Mouse (Mus musculus): ENCODE measurements around the gene Pfdn2. TPM values are rescaled to one million over a fixed set of nuclear protein-coding genes. Genes with fewer than 3 reads are reported as not detected.

Gene Pfdn2
- total RNA-seq, 2 experiments from 2014 or later: 97.9 to 112 TPM

DNA sequence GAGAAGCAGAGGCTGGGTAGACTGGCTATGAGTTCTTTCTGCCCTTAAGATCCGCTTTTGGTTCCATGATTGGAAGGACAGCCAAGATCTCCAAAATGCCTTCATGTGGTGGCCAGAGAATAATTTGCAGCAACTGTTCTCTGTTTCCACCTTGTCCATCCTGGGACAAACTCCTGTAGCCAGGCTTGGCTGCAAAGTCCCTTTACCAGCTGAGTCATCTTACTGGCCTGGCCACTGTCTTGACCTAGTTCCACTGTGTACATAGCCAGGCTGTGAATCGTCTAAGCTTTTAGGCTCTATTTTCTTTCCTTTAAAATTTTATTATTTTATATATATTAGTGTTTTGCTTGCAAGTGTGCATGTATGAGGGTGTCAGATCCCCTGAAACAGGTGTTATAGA, 3.7 kb downstream of the Pfdn2 start:
- DNase-seq (ENCODE audit: low spot score in 2 of 2): no peak

DNA sequence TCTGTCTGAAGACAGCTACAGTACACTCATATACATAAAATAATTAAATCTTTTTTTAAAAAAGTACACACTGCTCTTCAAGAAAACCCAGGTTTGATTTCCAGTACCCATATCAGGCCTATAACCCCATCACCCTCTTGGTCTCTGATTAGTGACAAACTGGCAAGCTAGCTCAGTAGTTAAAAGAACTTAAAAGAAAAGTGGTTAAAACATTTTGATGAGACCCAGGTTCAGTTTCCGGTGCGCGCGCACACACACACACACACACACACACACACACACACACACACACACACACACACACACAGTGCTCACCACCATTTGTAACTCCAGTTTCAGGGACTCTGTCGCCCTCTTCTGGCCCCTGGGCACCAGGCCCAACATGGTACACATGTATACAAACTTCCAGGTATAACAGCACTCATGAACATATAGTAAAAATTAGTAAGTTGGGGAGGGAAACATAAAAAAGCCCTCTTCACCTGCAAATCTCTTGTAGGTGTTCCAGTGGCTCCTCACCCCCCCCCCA, 10.4 kb downstream of the Pfdn2 start:
- no peak for DNase-seq (ENCODE audit: low spot score in 2 of 2)

DNA sequence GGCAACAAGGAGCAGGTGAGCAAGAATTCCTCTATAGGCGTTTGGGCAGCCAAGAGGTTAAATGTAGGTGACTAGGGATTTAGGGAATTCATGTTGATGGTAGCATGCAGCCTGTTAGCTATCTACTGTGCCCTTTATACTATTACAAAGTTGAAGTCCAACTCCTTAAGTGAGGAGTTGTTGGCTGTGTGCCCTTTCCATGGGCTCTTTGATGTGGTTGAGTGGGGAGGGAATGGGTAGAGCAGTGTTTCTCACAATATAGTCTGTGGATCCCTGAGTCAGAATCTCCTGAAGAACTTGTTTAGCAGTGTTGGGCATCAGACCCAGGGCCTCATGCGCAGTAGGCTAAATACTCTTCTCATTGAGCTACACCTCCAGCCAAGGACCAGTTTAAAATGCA, 11.3 kb downstream of the Pfdn2 start:
- no peak for DNase-seq (ENCODE audit: low spot score in 2 of 2)

DNA sequence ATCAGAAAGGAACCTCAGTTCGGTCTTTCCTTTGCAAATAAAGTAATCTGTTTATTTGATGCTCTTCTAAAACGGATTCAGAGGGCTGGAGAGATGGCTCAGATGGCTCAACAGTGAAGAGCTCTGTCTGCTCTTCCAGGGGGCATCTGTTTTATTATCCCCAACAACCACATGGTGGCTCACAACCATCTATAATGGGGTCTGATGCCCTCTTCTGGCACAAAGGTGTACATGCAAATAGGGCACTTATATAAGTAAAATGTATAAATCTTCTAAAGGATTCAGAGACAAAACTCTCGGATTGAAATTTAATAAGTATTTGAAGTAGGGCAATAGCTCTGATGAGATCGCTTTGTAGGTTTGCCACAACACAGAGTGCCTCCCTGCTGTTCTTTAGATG, 13.0 kb downstream of the Pfdn2 start:
- DNase-seq (ENCODE audit: low spot score in 2 of 2): no peak

DNA sequence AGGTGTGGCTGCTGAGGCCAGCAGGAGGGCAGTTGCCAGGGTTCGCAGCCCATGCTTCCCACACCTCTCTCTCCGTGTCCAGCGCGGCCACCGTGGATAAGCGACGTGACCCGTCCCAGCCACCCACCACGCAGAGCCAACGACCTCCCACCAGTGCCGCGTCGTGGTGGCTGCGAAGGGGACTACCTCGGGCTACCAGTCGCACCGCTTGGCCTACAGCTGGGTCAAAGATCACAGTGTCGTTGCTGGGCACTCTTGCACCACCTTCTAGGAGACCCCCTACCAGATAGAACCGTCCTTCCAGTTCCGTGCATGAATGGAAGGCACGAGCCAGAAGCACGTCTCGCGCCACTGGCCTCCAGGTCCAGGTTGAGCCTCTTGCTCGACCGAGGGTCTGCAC, 14.8 kb downstream of the Pfdn2 start:
- DNase-seq (ENCODE audit: low spot score in 2 of 2): no peak

DNA sequence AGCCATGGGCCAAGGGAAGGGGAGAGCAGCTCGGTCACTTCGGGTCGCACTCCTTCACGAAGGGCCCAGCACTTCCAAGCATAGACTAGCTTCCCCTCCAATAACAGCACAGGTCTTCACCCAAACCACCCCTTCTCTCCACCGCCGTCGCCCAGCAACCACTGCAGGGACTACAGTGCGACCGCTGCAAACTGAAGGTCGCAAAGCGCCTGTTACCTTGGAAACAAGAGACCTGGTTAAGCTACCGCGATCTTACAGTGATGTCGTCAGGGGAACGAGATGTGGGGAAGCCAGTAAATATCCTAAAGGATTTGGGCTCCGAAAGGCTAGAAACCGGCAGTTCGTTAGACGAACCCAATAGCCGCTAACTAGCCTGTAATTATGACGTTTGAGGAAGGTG, 15.2 kb downstream of the Pfdn2 start, which contains the start of gene Klhdc9:
Gene Klhdc9 (minus strand): TSS at position 143 of the 400 bp plus-strand sequence.
- DNase-seq (ENCODE audit: low spot score in 2 of 2): peak; percentile 68 to 87

DNA sequence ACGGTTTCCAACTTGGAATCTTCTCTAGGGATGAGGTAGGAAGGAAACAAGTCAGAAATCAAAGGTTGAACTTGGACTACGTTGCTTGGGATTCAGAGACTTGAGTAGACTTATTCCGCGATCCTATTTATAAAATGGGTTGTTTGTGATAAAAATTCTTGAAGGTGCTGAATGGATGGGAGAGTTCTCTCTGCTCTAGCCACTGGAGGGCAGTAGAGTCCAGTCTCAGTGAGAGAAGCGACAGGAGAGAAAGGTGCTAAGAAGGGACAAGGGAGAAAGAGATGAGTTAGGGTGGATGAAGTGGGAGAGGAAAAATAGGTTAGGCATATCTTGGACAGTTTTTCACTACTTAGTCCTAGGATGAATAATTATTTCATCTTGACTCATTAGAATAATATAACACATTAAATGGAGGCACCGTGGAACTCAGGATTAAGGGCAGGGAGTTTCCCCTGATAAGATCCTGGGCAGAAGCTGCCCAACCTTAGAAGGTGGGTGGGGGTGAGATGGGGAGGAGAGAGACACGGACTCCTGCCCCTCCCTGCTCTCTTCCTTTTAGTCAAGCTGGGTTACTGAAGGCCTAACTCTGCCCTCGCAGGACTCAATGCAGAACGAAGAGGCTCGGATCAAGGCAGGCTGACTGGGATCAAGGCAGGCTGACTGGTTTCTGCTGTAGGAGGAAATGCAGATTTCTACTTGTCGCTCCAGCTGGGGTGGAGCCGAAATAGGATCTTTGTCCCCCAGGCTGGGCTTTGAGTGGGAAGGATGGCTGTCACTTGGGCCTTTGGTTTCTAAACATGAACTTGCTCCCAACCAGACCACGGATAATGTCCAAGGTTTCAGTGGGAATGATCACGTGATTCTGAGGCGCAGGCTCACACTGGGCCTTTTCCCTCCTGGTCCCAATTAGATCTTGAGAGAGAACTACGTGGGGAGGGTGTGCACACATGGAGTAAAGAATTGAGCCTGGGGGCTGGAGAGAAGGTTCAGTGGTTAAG, 15.9 kb downstream of the Pfdn2 start:
- peak in 1 of 2 experiments; percentile 68 for DNase-seq (ENCODE audit: low spot score in 2 of 2)

DNA sequence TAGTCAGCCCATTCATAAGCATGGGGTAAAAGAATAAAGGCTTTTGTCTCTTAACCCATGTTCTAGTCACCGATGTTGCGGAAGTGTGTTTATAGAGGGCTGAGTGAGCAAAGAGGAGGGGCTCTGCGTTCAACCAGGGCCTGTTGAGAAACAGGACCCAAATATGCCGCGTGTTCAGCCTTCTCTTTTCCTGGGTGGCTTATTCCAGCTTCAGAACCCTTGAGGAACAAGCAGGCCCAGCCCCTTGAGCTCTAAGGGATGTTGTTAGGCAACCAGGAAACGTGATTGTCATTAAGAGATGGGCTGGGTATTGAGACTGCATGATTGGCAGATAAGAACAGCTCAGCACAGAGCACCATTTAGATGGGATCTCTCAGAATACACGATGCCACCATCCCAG, 20.5 kb downstream of the Pfdn2 start:
- DNase-seq (ENCODE audit: low spot score in 2 of 2): no peak

DNA sequence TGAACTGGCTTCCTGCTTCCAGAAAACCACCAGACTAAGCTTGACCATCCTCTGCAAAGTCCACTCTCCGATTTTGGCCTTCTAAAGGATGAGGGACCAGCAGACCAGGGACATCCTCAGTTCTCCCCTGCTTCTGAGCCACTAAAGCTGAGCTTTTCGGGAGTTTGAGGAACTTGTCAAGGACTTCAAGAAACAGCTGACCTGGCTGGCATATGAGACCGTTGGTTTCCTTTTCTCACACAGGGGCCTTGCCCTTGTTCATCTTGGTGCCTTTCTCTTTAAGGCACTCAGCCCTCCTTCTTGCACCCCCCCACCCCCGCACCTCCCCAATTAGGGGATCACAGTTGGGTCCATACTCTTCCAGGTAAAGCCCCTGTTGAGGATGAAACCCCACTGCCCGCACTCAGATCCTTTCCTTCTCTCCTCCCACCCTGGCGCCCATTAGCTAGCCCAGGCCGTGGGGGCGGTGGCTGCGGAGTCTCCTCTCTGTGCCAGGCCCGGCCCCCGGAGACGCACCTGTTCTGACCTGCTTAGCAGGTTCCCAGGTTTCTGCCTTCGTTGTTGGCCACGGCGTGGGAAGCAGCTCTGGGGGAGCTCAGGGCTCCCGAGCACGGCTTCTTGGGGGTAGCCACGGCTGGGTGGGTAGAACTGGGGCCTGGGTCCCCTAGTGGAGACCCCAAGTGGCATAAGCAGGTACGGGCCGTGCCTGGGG, 24.5 kb downstream of the Pfdn2 start, which contains the start of gene Nectin4:
Gene Nectin4 (plus strand): TSS at position 255 of the 712 bp plus-strand sequence.
- DNase-seq (ENCODE audit: low spot score in 2 of 2): no peak

DNA sequence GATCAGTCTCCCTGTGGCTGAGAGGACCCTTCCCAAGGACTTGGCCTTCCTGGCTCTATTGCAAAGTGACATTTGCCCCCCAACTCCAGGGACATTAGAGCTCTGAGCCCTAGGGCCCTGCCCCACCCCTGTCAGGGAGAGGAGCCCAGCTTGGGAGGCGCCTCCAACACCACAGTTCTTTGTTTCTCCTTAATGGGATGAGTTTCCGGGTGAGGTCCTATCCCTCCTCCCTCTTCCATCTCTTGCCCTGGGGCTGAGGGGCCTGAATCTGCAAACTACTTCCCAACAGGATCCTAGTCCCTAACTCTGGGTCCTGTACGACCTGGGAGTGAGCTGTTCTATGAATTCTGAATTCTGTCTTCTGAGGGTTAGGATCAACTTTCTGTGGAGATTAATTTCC, 27.4 kb downstream of the Pfdn2 start:
- no peak for DNase-seq (ENCODE audit: low spot score in 2 of 2)

DNA sequence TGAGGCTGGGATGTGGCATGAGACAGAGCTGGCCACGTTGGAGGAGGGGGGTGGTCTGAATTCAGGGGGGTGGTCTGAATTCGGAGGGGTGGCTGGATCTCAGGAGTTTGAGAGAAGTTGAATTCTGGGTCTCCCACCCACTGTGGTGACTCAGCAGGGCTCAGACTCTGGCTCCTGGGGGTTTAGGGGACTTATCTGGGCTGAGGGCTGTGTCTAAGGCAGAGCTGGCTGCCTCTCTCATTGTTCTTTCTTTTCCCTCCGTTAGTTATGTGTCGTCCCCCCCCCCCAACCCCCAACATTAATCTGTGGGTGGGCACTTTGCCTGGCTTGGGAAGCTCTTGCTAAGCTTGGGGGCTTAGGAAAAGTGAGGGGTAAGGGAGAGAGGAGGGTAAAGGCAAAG, 28.5 kb downstream of the Pfdn2 start:
- DNase-seq (ENCODE audit: low spot score in 2 of 2): no peak

DNA sequence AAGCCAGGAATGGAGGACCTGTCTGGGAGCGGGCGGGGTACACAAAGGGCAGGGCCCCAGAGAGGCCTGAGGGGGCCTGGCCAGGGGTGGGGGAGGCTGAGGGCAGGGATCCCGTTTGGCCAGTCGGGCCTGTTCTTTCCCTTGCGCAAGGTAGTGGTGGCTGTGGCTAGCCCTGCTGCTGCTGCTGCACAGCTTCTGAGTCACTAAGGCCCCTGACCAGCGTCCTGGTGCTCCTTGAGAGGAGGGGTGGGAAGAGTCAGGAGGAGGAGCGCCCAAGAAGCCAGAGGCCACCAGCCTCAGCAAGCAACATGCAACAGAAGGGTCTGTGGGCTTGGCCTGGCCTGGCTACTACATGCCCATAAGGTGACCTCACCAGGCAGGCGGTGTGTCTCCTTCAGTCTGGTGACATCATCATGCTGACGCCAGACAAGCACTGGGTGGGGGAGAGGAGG, 30.2 kb downstream of the Pfdn2 start:
- DNase-seq (ENCODE audit: low spot score in 2 of 2): no peak

DNA sequence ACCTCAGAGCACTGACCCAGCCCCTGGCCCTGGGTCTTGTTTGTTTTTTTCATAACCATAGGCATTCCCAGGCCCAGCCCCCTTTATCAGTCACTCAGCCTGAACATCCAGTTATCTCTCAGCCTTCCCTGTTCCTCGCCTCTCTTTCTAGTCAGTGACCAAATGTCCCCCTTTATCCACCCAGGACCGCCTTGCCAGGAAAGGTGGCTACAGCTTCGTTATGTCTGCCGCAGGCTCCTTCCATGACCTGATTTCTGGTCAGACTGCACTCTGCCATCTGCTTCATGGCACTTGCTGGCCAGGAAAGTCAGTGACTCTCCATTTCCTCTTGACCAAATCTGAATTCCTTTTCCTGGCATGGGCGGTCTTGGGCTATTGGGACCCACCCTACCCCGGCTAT, 32.8 kb downstream of the Pfdn2 start:
- no peak for DNase-seq (ENCODE audit: low spot score in 2 of 2)

DNA sequence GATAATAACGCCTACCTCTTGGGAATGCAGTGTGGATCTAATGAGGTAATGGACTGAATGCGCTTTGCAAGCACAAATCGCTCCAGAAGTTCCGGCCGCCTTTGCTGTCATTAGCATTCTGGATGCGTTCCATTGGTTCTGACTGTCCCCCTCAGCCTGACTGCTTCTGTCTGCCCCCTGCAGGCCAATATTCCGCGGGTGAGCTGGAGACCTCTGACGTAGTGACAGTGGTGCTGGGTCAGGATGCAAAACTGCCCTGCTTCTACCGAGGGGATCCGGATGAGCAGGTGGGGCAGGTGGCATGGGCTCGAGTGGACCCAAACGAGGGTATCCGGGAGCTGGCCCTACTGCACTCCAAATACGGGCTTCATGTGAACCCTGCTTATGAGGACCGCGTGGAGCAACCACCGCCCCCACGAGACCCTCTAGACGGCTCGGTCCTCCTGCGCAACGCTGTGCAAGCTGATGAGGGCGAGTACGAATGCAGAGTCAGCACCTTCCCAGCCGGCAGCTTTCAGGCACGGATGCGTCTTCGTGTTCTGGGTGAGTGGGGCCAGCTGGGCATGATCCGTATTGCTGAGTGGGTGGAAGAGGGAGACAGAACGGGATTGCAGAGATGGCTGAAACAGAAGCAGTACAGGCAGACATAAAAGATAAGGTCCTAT, 34.6 kb downstream of the Pfdn2 start:
- DNase-seq (ENCODE audit: low spot score in 2 of 2): peak; percentile 52 to 66

DNA sequence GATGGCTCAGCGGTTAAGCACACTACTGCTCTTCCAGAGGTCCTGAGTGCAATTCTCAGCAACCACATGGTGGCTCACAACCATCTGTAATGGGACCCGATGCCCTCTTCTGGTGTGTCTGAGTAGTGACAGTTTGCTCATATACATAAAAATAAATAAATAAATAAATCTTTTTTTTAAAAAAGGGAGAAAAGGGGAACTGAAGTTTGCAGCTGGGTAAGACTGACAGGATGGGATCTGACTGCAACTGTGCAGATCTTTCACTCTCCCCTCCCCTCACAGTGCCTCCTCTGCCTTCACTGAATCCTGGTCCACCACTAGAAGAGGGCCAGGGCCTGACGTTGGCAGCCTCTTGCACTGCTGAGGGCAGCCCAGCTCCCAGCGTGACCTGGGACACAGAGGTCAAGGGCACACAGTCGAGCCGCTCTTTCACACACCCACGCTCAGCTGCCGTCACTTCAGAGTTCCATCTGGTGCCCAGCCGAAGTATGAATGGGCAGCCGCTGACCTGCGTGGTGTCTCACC, 36.7 kb downstream of the Pfdn2 start:
- no peak for DNase-seq (ENCODE audit: low spot score in 2 of 2)

DNA sequence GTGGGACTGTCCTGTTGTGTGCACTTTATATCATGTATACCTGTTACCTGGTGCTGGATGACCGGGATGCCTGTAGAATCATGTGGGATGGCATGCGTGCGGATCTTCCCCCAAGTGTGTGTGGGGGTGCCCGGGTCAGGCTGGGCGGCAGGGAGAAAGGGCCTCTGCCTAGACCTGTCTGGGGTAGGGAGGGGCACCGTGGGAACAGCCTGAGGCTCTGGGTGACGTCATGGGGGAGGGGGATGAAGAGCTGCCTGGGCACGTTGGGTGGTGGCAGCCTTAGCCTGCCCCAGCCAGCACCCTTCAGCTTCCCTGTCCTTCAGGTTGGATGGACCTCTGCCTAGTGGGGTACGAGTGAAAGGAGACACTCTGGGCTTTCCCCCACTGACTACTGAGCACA, 38.9 kb downstream of the Pfdn2 start:
- no peak for DNase-seq (ENCODE audit: low spot score in 2 of 2)

DNA sequence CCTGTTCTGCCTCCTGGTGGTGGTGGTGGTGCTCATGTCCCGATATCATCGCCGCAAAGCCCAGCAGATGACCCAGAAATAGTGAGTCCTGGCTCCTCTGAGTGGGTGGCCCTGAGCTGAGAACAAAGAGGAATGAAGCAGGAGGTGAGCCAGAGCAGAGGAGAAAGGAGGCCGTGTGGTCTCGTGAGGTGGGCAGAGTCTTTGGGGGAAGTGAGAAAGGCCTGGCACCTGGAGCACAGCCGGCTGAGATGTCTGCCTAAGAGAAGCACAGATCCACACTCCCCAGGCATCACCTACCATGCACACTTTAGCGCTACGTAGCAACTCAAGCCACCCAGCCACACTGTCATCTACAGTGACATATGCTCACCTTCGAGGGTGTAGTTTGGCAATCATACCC, 39.7 kb downstream of the Pfdn2 start:
- no peak for DNase-seq (ENCODE audit: low spot score in 2 of 2)

DNA sequence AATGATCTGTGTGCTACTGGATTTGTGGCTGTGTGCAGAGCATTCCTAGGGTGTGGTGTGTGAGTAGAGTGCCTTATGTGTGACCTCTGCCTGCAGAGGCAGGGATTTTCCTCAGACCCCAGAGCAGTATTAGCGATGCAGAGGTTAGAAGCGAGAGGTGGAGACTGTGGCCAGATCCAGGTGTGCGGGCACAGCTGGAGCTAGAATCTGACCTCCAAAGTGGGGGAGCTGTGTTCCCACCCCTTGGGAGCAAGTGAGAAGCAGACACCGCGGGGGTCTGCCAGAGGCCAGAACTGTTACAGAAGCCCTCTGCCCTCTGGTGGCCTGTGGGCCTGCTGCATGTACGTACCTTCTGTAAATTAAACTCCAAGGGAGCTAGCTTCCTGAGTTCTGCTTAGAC, 41.6 kb downstream of the Pfdn2 start:
- no peak for DNase-seq (ENCODE audit: low spot score in 2 of 2)

DNA sequence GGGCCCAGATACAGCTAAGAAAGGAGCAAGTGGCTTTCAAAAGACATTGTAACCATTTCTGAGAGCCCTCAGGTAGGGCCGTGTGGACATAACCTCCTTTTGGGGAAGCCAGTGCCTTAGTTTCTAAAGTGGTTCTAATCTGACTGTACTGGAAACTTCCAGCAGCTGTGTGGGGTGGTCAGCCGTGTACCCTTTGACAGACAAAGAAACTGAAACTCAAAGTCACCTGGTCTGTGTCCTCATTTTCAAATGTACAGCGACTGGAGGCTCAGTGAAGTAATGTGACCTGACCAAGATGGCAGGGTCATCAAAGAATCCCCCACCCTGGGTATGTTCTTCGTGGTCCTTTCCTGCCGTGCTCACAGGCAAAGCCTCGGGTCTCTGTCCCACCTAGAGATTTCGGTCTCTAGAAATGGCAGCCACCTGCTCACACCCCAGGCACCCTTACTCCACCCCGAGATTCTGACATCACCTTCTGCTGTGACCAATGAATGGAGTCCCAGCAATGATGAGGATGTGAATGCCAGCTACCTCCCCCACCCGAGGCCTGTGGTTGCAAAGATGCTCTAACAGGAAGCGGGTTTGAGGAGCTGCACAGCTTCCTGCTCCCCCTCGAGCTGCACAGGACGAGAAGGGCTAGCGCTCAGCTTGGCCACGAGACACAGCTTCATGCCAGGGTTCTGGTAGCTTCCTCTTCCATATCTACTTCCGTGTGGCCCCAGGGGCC, 43.1 kb downstream of the Pfdn2 start, which contains the start of gene Arhgap30:
Gene Arhgap30 (plus strand): TSS at position 579 of the 727 bp plus-strand sequence.
- no peak for DNase-seq (ENCODE audit: low spot score in 2 of 2)

DNA sequence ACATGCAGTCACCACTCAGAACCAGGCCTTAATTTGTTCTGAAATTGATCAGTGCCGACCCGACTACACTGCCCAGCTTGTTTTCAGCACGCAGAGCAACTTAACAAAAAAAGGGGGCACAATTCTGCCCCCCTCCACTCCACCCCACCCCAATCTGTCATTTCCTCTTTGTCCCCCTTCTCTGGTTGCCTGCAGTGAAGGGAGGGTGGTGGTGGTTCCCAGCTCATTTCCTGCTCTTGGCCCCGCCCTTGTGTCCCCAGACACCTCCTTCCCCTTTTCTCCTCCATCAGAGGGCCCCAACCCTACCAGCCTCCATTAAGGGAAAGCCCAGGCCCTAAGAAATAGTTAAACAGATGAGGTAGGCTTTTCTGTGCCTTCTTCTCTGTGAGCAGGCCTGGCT, 44.6 kb downstream of the Pfdn2 start:
- no peak for DNase-seq (ENCODE audit: low spot score in 2 of 2)

Data from gastrocnemius, postnatal 4 days (tissue).